Mouse (Mus musculus): ENCODE results near the gene Kmo. TPM values are rescaled to one million over a fixed set of nuclear protein-coding genes. Genes with fewer than 3 reads are reported as not detected.

Gene Kmo
- polyA plus RNA-seq, 1 experiment from 2014 or later: 0.49 TPM

DNA sequence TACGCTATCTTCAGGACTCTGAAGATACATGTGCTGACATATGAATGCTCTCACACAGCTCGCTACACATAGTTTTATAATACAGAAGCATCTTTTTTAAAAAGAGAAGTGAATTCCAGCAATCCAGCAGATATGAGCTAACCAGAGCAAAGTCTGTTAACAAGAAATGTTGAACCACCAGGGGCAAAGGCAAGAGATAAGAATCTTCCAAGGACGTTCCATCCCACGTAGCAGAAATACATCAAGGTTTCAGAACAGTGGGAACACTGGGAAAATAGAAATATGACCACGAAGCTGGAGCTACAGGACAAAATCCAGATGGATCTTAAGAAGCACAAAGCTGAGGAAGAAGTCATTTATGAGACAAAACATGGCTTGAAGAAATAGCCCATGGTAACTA, 10.2 kb downstream of the Kmo start:
- H3K4me3 ChIP-seq (replicated peaks; ENCODE audit: low read depth, low read length): no peak overlapping the region
- WGBS: 72% methylated on average over 5 of the region's 5 CpGs
- no peaks in the 10 kb centered on the region for H3K36me3 ChIP-seq (ENCODE audit: insufficient read depth, low read length)
- H3K27ac ChIP-seq: no peak overlapping the region
- H3K4me2 ChIP-seq (ENCODE audit: low read length): no peak overlapping the region
- ATAC-seq (replicated peaks; ENCODE audit: low FRiP score, low read depth): no peak
- no peak for TF ChIP-seq CTCF (IDR thresholded peaks at IDR 0.05; ENCODE audit: low read depth)
- no peaks in the 10 kb centered on the region for H3K27me3 ChIP-seq (ENCODE audit: insufficient read depth, low read length)
- H3K9ac ChIP-seq (ENCODE audit: low read depth, low read length): no peak overlapping the region
- DNase-seq (ENCODE audit: low spot score): no peak
- H3K4me1 ChIP-seq (replicated peaks; ENCODE audit: insufficient read depth, low read length): no peaks in the 10 kb centered on the region
- H3K9me3 ChIP-seq (replicated peaks; ENCODE audit: low read length): no peaks in the 10 kb centered on the region

DNA sequence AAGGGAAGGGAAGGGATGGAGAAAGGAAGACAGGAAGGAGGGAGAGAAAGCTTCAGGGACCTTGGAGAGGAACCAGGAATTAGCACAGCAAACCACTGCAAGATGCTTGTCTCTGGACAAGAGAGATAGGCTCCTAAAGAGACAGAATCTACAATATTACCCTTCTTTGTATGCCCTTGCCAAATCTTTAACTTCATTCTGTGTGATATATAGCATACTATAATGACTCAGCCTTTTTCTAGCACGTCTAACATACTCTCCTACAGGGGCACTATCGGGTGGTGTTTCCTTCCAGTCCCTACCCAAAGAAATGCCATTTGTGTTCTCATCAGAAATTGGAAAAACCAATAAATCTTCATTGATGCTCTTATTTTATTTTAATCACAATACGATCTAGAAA, 10.9 kb downstream of the Kmo start:
- H3K27me3 ChIP-seq (ENCODE audit: insufficient read depth, low read length): no peaks in the 10 kb centered on the region
- no peaks in the 10 kb centered on the region for H3K9me3 ChIP-seq (replicated peaks; ENCODE audit: low read length)
- no peak for ATAC-seq (replicated peaks; ENCODE audit: low FRiP score, low read depth)
- H3K27ac ChIP-seq: no peak overlapping the region
- no peak overlapping the region for H3K4me3 ChIP-seq (replicated peaks; ENCODE audit: low read depth, low read length)
- H3K36me3 ChIP-seq (ENCODE audit: insufficient read depth, low read length): no peaks in the 10 kb centered on the region
- no peak for TF ChIP-seq CTCF (IDR thresholded peaks at IDR 0.05; ENCODE audit: low read depth)
- H3K4me2 ChIP-seq (ENCODE audit: low read length): no peak overlapping the region
- no peak for DNase-seq (ENCODE audit: low spot score)
- H3K9ac ChIP-seq (ENCODE audit: low read depth, low read length): no peak overlapping the region
- H3K4me1 ChIP-seq (replicated peaks; ENCODE audit: insufficient read depth, low read length): no peaks in the 10 kb centered on the region
- WGBS: 72% methylated on average over 3 of the region's 3 CpGs

DNA sequence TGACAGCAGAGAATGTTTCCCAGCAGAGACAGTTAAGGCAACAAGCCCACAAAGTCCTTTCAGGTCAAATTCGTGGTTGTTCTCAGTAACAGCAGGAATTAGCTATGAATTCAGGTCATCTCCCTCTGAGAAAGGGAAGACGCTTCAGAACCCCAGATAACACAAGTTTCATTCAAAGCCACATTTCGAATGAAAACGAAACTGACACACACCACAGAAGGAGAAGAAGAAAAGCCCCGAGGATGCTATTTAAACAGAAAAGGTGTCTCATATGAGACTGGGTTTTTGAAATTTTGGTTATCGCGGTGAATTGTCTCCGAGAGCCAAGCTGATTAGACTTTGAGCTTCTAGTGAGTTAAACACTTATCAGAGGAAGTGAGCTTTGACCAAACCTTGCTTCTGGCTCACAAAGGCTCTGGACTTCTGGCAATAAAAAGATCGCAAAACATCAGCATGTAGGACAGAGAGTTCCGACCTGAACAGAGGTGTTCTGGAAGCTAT, 11.6 kb downstream of the Kmo start:
- 71% methylated on average over 10 of the region's 10 CpGs for WGBS
- no peak overlapping the region for H3K9ac ChIP-seq (ENCODE audit: low read depth, low read length)
- H3K4me3 ChIP-seq (replicated peaks; ENCODE audit: low read depth, low read length): no peak overlapping the region
- no peak overlapping the region for H3K4me2 ChIP-seq (ENCODE audit: low read length)
- H3K4me1 ChIP-seq (replicated peaks; ENCODE audit: insufficient read depth, low read length): no peaks in the 10 kb centered on the region
- no peak overlapping the region for H3K27ac ChIP-seq
- DNase-seq (ENCODE audit: low spot score): no peak
- TF ChIP-seq CTCF (IDR thresholded peaks at IDR 0.05; ENCODE audit: low read depth): no peak
- ATAC-seq (replicated peaks; ENCODE audit: low FRiP score, low read depth): no peak
- H3K9me3 ChIP-seq (replicated peaks; ENCODE audit: low read length): no peaks in the 10 kb centered on the region
- no peaks in the 10 kb centered on the region for H3K27me3 ChIP-seq (ENCODE audit: insufficient read depth, low read length)
- no peaks in the 10 kb centered on the region for H3K36me3 ChIP-seq (ENCODE audit: insufficient read depth, low read length)

DNA sequence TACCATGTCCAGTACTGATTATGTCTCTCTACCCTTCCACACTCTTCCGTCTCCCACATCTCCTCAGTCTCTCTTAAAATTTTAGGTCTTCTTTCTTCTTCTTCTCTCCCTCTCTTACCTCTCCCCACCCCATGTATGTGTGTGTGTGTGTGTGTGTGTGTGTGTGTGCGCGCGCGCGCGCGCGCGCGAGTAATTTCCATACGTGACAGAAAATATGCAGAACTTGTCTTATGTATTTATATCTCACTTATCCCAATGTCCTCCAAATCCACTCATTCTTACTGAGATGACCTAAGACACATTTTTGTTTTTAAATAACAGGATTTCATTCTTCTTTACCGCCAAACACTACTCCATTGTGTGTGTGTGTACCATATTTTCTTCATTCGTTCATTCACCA, 12.3 kb downstream of the Kmo start:
- no peak for TF ChIP-seq CTCF (IDR thresholded peaks at IDR 0.05; ENCODE audit: low read depth)
- no peak overlapping the region for H3K4me2 ChIP-seq (ENCODE audit: low read length)
- H3K27me3 ChIP-seq (ENCODE audit: insufficient read depth, low read length): no peaks in the 10 kb centered on the region
- H3K9me3 ChIP-seq (replicated peaks; ENCODE audit: low read length): no peaks in the 10 kb centered on the region
- H3K27ac ChIP-seq: no peak overlapping the region
- WGBS: 95% methylated on average over 14 of the region's 14 CpGs
- H3K4me1 ChIP-seq (replicated peaks; ENCODE audit: insufficient read depth, low read length): no peaks in the 10 kb centered on the region
- DNase-seq (ENCODE audit: low spot score) (no peak), ATAC-seq (replicated peaks; ENCODE audit: low FRiP score, low read depth) (no peak)
- H3K4me3 ChIP-seq (replicated peaks; ENCODE audit: low read depth, low read length): no peak overlapping the region
- H3K9ac ChIP-seq (ENCODE audit: low read depth, low read length): no peak overlapping the region
- no peaks in the 10 kb centered on the region for H3K36me3 ChIP-seq (ENCODE audit: insufficient read depth, low read length)

DNA sequence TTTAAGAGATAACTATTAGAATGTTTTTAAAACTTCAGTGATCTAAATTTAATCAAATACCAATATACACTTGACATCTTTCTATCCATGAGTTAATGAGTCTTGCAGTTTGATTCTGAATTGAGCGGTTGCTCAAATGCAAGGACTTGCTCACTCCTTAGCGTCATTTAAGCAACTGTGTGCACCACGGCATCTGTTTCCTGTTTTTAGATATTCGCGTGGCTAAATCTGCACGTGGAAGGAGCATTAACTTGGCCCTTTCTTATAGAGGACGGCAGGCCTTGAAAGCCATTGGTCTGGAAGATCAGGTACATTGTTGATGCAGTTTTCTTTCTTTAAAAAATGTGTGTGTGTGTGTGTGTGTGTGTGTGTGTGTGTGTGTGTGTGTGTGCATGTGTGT, 17.5 kb downstream of the Kmo start:
- 78% methylated on average over 7 of the region's 7 CpGs for WGBS
- ATAC-seq (replicated peaks; ENCODE audit: low FRiP score, low read depth): no peak

GRCm38 (mm10) chr1:175639072-175639471, 18.9 kb downstream of the Kmo start:
- H3K9ac ChIP-seq (ENCODE audit: low read depth, low read length): no peak overlapping the region
- no peak for TF ChIP-seq CTCF (IDR thresholded peaks at IDR 0.05; ENCODE audit: low read depth)
- DNase-seq (ENCODE audit: low spot score): no peak
- 85% methylated on average over 7 of the region's 7 CpGs for WGBS
- H3K9me3 ChIP-seq (replicated peaks; ENCODE audit: low read length): no peaks in the 10 kb centered on the region
- H3K4me2 ChIP-seq (ENCODE audit: low read length): no peak overlapping the region
- H3K4me1 ChIP-seq (replicated peaks; ENCODE audit: insufficient read depth, low read length): no peaks in the 10 kb centered on the region
- no peaks in the 10 kb centered on the region for H3K27me3 ChIP-seq (ENCODE audit: insufficient read depth, low read length)
- ATAC-seq (replicated peaks; ENCODE audit: low FRiP score, low read depth): no peak
- H3K27ac ChIP-seq: no peak overlapping the region
- no peaks in the 10 kb centered on the region for H3K36me3 ChIP-seq (ENCODE audit: insufficient read depth, low read length)
- H3K4me3 ChIP-seq (replicated peaks; ENCODE audit: low read depth, low read length): no peak overlapping the region

More for the DNA sequence above, 17.5 kb downstream of the Kmo start:
- no peak overlapping the region for H3K27ac ChIP-seq
- no peaks in the 10 kb centered on the region for H3K36me3 ChIP-seq (ENCODE audit: insufficient read depth, low read length)
- no peak overlapping the region for H3K9ac ChIP-seq (ENCODE audit: low read depth, low read length)
- H3K4me2 ChIP-seq (ENCODE audit: low read length): no peak overlapping the region
- DNase-seq (ENCODE audit: low spot score): no peak
- H3K9me3 ChIP-seq (replicated peaks; ENCODE audit: low read length): no peaks in the 10 kb centered on the region
- H3K4me3 ChIP-seq (replicated peaks; ENCODE audit: low read depth, low read length): no peak overlapping the region
- no peak for TF ChIP-seq CTCF (IDR thresholded peaks at IDR 0.05; ENCODE audit: low read depth)
- H3K4me1 ChIP-seq (replicated peaks; ENCODE audit: insufficient read depth, low read length): no peaks in the 10 kb centered on the region
- no peaks in the 10 kb centered on the region for H3K27me3 ChIP-seq (ENCODE audit: insufficient read depth, low read length)
